Mouse (Mus musculus) bone marrow macrophage, adult 2 months (primary cell): ENCODE data around the gene Ankrd34a.

Experiments used
- CTCF ChIP-seq: IDR thresholded peaks from 2 replicates; pipeline ENCODE4 v1.5.1; 2012; ENCODE audit warnings: low read depth, mild to moderate bottlenecking, low read length, moderate library complexity
- POLR2A ChIP-seq: IDR thresholded peaks from 2 replicates; pipeline ENCODE4 v1.6.1; 2012; ENCODE audit warnings: mild to moderate bottlenecking, low read depth, low read length, borderline replicate concordance

DNA sequence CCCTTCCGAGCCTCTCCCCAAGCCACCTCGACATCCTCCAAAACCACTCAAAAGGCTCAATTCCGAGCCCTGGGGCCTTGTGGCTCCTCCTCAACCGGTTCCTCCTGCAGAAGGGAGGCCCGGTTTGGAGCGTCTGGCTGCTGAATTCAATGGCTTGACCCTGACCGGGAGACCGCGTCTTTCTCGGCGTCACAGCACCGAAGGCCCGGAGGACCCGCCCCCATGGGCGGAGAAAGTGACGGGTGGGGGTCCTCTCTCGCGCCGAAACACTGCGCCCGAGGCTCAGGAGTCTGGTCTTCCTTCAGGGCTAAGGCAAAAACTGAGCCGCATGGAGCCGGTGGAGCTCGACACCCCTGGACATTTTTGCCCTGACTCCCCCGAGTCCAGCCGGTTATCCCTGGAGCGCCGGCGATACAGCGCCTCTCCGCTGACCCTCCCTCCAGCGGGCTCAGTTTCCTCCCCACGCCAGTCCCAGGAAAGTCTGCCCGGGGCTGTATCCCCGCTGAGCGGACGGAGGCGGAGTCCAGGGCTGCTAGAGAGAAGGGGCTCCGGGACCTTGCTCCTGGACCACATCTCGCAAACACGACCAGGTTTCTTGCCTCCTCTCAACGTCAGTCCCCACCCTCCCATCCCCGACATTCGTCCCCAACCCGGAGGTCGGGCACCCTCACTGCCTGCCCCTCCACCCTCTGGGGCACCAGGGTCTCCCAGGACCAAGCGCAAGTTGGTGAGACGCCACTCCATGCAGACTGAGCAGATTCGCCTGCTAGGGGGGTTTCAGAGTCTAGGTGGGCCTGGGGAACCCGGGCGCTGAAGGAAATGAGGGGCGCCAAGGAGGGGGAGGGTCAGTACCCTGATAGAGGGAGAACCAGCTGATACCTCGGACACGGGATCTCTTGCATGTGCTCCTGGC lies 2.0 kb downstream of the Ankrd34a start:
- TF ChIP-seq CTCF (no peak), POLR2A (no peak)
